Mouse (Mus musculus) testis, postnatal 10 days (tissue): ENCODE data around the gene Tmem107.
A peak's percentile ranks its signal among the peaks of the same experiment; 100 is the strongest.

Experiments used
- DNase-seq: peaks from one replicate; pipeline ENCODE4 v3.0.0; 2021; ENCODE audit warnings: low spot score

Tmem107 gene

GRCm38 (mm10) chr11:69106842-69107241, 36.2 kb downstream of the Tmem107 start:
- peak; percentile 49 for DNase-seq

- peak; percentile 38 for DNase-seq
Observed at GRCm38 (mm10) chr11:69107676-69108075, 37.1 kb downstream of the Tmem107 start.

- DNase-seq = peak; percentile 39
Observed at GRCm38 (mm10) chr11:69108223-69108622, 37.6 kb downstream of the Tmem107 start.

GRCm38 (mm10) chr11:69109032-69109900, 38.7 kb downstream of the Tmem107 start:
- DNase-seq = no peak

GRCm38 (mm10) chr11:69110319-69111046, 39.9 kb downstream of the Tmem107 start:
- DNase-seq = peak; percentile 98

- no peak for DNase-seq
Observed at GRCm38 (mm10) chr11:69111051-69111810, 40.6 kb downstream of the Tmem107 start.

- no peak for DNase-seq
Observed at GRCm38 (mm10) chr11:69111865-69112264, 41.3 kb downstream of the Tmem107 start.

- DNase-seq = no peak
Observed at GRCm38 (mm10) chr11:69114018-69114417, 43.4 kb downstream of the Tmem107 start.

- no peak for DNase-seq
Observed at GRCm38 (mm10) chr11:69114621-69115020, 44.0 kb downstream of the Tmem107 start.

GRCm38 (mm10) chr11:69116843-69117242, 46.2 kb downstream of the Tmem107 start:
- no peak for DNase-seq

- peak; percentile 79 for DNase-seq
Observed at GRCm38 (mm10) chr11:69117737-69118695, 47.4 kb downstream of the Tmem107 start.

- DNase-seq = peak; percentile 91
Observed at GRCm38 (mm10) chr11:69118765-69119164, 48.2 kb downstream of the Tmem107 start.

- DNase-seq = no peak
Observed at GRCm38 (mm10) chr11:69119446-69120155, 49.0 kb downstream of the Tmem107 start.

GRCm38 (mm10) chr11:69120221-69121000, 49.8 kb downstream of the Tmem107 start, which contains the start of gene Hes7:
Gene Hes7 (plus strand): TSS chr11:69120404.
- DNase-seq = no peak

GRCm38 (mm10) chr11:69121001-69121740, 50.6 kb downstream of the Tmem107 start:
- DNase-seq = no peak

- DNase-seq = peak; percentile 83
Observed at GRCm38 (mm10) chr11:69121741-69122335, 51.2 kb downstream of the Tmem107 start.

GRCm38 (mm10) chr11:69122336-69122951, 51.8 kb downstream of the Tmem107 start, which contains the start of gene 9130213A22Rik:
Gene 9130213A22Rik (minus strand): TSS chr11:69122589.
- peak; percentile 91 for DNase-seq
